Mouse (Mus musculus) olfactory bulb, adult 2 months (tissue): ENCODE results near the gene Gm16181.

ENCODE experiments used
- CTCF ChIP-seq: fragments of 200-500 bp; IDR thresholded peaks from 2 replicates; pipeline ENCODE4 v1.5.1; 2012; ENCODE audit warnings: low read depth, mild to moderate bottlenecking, low read length, moderate library complexity; ENCODE audit not compliant: insufficient read depth
- POLR2A ChIP-seq: fragments of 200-500 bp; IDR thresholded peaks from 2 replicates; pipeline ENCODE4 v1.6.1; 2012; ENCODE audit warnings: mild to moderate bottlenecking, low read depth, low read length, moderate library complexity; ENCODE audit not compliant: insufficient read depth

- no peak for TF ChIP-seq CTCF
- no peak for TF ChIP-seq POLR2A
Measured at GRCm38 (mm10) chr17:35236996-35237395, 16.4 kb downstream of the Gm16181 start.
